Mouse (Mus musculus) frontal cortex, postnatal 36 days (tissue): ENCODE results near the gene 1700029P11Rik.
"Not testable (repeated sequence)": the region's sequence is repeated elsewhere in the genome, so short reads cannot be mapped to it uniquely, and the experiment has no call there.

ENCODE experiments used
- DNase-seq, 2 experiments: peaks; one replicate each; pipeline ENCODE4 v3.0.0; 2022; ENCODE audit warnings: low spot score in 2 of 2

1700029P11Rik gene

DNA sequence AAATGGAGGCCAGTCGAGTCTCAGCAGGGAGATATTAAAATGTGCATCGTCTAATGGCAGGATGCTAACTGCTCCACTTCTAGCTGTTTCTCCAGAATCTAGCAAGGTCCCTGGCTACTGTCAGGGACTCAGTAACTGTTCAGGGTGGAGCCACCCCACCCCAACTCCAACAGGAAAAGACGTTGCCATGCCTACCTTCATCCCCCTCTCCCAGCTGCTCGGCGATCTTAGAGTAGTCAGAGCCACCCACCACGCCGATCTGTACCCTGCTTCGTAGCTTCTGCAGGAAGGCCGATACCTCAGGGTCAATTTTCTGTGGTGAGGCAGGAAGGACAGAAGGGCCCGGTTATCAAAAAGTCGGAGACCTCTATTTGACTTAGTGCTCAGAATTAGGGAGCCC, 22.7 kb upstream of the 1700029P11Rik start:
- DNase-seq = no peak

DNA sequence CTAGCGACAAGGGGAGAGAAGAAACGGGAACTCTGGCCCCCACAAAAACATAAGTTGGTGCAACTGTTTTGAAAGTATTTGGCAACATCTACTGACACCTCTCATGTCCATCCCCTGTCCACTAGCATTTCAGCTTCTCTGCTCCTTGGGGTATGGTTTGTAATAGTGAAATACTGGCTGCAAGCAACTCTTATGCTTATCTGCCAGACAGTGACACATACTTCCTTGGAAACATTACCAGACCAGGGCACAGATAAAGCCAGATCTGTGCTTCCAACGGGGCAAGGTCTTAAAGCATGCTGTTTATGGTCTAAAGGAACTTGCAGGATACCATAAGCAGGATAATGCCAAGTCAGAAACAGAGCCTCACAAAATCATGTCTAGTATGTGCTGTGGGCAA, 21.4 kb upstream of the 1700029P11Rik start:
- no peak for DNase-seq

- peak; percentile 94 to 97 for DNase-seq
Measured at GRCm38 (mm10) chr15:81960171-81961077, 19.9 kb upstream of the 1700029P11Rik start, which contains the start of gene Pmm1. TSS of gene Pmm1 (minus strand) at chr15:81960930.

DNA sequence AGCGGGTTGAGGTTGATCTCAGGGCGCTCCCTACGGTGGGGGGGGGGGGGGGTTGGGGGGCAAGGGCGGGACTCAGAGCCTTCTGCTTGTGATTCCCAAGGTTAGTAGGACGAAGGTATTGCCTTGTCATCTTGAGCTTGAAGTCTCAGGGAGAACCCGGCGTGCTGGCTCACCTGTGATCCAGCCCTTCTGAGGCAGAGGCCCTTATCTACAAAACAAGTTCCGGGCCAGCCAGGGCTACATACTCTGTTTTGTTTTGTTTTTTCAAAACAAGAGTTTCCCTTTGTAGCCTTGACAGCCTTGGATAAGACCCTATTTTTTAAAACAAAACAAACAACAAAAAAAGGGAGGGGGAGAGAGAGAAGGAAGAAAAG, 19.3 kb upstream of the 1700029P11Rik start:
- no peak for DNase-seq

DNA sequence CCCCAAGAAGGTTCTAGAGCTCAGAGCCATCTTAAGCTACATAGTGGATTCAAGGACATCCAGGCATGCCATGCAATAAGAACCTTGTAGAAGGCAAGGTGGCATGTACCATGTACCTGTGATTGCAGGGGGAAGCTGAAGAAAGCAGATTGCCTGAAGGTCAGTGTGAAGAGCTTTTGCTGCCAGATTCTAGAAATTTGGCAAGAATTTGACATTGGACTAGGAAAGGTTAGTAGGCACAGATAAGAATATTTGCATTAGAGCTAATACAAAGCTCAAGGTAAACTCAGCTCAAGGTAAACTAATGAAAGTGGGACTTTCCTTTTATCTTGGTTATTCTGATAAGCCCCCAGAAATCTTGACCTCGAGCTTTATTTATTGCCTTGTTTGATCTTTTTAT, 16.1 kb upstream of the 1700029P11Rik start:
- DNase-seq = no peak

DNA sequence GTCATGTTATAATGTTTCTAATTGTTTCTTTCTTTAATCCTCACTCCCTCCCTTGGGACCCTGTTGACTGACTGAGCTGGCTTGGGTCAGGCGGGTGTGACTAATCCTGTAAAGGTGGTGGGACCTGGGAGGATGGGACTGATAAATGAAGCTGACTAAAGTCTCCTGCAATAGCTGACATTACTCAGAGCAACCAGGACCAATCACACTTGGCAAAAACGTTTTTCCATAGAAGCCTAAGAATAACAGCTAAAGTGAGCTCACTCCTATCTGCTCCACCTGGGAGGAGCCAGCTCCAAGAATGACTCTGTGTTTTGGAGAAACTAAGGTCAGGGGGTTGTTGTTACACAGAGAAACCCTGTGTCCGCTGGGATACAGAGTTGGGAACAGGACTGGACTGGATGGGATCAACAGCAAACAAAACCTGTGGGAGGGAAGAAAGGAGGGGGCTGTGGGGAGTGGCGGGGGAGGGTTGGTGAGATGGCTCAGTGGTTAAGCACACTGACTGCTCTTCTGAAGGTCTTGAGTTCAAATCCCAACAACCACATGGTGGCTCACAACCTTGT, 15.3 kb upstream of the 1700029P11Rik start:
- no peak for DNase-seq

DNA sequence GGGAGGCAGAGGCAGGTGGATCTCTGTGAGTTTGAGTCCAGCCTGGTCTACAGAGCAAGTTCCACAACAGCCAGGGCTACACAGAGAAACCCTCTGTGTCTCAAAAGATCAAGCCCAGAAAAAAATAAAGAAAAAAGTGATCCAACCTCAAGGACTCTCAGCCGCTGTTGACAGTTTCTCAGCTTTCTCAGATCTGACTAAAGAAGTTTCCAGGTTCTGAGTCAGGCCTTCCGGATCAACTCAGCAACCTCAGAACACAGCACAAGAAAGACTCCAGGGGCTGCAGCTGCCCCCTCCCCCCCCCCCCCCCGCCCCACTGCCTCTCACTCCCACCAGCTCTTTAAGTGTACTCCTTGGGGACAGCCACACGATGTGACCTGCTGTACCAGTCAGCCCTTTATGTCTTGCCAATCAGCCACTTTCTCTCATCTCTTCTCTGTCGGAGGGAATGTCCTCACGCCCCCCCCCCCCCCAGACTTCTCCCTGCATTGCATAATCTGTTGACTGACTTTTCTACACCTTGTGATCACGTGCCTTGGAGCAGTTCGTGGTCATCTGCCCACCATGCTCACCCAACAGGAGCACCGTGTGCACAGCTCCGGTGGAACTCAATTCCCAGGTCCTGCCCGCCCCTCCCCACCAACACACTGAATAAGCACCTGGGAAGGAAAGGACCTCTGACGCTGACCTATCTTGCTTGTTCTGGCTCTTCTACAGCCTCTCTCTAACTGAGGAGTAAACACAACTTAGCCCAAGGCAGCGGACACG, 14.1 kb upstream of the 1700029P11Rik start:
- DNase-seq = no peak

- DNase-seq = no peak
Measured at GRCm38 (mm10) chr15:81967821-81968220, 12.5 kb upstream of the 1700029P11Rik start.

GRCm38 (mm10) chr15:81968447-81968846, 11.9 kb upstream of the 1700029P11Rik start:
- DNase-seq = no peak

GRCm38 (mm10) chr15:81969173-81969572, 11.2 kb upstream of the 1700029P11Rik start:
- DNase-seq = no peak

- DNase-seq = not testable (repeated sequence)
Measured at GRCm38 (mm10) chr15:81969635-81970034, 10.7 kb upstream of the 1700029P11Rik start.

DNA sequence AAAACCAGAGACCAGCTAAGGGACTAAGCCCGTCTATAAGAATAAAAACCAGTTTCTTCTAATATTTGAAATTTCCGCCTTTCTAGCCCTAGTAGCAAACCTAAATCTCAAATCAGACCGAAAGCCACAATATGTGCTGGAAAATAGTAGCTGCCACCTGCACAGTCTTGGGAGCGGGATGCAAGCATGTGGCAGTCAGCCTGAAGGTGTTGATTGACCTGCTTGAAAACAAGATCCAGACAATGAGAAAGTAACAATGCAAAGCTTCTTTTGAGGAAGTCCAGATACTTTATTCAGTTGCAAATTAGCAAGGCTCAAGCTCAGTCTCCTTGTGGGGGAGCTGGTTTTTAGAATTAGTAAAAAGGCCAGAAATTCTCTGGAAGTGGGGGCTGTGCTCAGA, 9.8 kb upstream of the 1700029P11Rik start:
- not testable (repeated sequence) for DNase-seq

GRCm38 (mm10) chr15:81975156-81975555, 5.2 kb upstream of the 1700029P11Rik start:
- DNase-seq = not testable (repeated sequence)

DNA sequence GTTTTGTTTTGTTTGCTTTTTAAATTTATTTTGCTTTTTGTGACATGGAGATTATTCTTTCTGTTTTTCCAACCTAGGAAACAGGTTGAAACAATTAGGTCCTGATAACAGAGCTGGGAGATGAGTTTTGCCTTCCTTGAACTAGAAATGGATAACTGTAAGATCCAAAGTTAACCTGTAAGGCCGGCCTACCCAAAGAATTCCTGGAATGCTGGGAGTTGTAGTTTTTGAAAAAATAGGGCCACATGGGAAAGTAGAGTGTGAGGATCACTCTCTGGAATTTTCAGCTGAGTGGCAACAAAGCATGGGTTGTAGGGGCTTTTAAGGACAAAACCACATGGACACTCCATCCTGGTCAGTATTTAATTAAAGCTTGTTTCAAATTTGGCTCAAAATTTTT, 1.8 kb downstream of the 1700029P11Rik start:
- no peak for DNase-seq

DNA sequence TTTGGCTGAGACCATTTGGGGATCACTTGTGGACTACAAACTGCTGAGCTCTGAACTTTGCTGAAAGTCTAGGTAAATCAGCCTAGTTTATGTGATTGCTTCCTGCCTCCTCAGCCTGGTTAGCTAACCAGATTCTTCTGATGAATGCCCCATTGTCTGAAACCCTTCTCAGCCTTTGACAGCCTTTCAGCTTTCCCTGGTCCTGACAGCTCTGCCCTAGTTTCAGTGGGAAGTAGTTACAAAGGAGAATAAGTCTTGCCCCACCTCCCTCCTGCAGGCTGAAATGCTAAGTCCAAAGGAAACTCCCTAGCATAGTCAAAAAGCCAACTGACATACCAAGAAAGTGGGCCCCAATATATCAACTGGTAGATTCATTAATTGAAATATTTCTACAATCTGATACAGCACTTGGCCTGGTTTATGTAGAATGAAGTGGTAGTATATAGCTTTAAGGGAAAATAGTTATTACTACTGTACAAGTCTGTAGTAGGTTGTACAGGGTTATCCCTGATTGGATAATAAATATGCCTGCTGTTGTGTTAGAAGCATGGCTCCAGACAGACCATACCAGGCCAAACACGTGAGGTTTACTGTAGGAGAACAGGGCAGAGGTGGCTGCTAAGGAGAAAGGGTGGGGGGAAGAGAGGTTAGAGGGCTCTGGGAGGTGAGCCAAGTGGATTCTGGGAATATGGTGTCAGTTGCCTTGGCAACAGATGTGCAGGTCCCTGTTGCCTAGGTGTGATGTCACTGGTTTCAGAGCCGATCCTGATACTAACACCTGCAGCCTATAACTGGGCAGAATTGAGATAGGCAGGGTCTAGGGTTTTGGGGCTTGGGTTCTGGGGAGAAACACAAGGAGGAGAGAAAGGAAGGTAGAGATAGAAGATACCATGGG, 5.2 kb downstream of the 1700029P11Rik start:
- no peak for DNase-seq

- DNase-seq = no peak
Measured at GRCm38 (mm10) chr15:81987646-81988045, 7.3 kb downstream of the 1700029P11Rik start, which contains the start of gene Xrcc6. TSS of gene Xrcc6 (plus strand) at chr15:81987835.

DNA sequence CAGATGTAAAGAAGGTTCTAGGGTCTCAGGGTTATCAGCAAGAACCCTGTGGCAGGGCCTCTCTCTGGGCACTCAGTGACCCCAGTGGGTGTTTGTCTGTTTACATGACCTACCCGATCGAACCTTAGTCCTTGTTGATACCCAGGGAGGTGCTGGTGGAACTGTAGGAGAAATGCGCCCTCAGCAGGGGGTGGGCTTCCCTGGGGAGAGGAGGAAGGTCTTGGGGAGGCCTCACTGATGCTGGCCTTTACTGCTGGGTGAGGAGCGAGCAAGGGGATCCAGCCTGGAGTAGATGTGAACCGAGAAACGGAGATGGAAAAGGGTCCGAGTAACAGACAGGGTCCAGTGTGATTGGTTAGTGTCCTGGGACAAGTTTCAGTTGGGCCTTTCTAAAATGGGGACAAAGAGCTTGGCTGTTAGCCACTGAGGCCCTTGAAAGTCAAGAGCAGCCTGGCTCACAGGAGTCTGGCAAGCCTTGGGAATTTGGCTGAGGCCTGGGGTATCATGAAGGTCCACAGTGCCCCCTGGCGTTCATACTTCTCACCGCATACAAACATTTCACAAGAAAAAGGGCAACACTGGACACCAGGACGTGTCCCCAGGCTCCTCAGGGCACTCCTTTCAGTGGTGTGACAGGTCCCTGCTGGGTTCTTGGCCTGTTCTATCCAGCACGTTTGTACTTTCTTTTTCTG, 9.2 kb downstream of the 1700029P11Rik start:
- DNase-seq = peak; percentile 83 to 90

- no peak for DNase-seq
Measured at GRCm38 (mm10) chr15:81990549-81990948, 10.2 kb downstream of the 1700029P11Rik start.

- no peak for DNase-seq
Measured at GRCm38 (mm10) chr15:81993992-81994391, 13.7 kb downstream of the 1700029P11Rik start.

DNA sequence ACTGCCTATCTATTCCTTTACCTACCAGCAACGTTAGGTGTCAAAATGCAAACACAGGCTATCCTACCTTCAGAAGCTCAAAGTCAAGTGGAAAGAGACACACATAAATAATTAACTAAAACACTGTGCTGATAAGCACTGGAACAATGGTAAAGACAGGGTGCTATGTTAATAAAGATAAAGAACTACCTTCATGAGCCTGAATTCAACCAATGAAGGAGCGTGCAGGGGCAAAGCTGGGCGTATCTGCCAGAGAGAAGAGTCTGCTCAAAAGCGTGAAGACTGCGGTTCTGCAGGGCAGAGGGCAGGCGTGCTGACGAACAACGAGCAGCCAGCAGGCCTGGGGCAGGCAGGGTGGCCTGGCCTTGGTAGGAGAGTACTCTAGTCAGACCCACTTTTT, 23.9 kb downstream of the 1700029P11Rik start:
- no peak for DNase-seq

DNA sequence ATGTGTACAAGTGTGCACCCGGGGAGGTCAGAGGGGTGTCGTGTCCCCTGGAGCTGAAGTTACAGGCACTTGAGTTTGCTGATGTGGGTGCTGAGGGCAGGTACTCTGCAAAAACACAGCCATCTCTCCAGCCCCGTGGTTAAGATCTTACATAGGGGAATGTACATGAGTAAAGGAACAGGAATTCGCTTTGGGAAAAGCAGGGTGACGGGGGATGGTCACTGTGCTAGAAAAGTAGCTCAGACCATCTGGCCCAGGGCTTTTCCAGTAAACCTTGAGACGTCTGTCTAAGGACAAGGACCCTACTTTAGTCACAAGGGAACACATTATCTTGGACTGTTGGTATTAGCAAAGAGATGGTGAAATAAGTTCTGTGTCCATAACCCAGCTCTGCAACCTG, 31.6 kb downstream of the 1700029P11Rik start:
- DNase-seq = no peak
